Mouse (Mus musculus): ENCODE results near the gene Ndufa4l2. TPM values are rescaled to one million over a fixed set of nuclear protein-coding genes. Genes with fewer than 3 reads are reported as not detected.

Gene Ndufa4l2
- polyA plus RNA-seq, 2 experiments, result 2.1 to 5.8 TPM

- ATAC-seq (ENCODE audit: insufficient read depth) (no peak), DNase-seq (ENCODE audit: low read depth in 3 of 3, low spot score in 3 of 3) (no peak)
- TF ChIP-seq CTCF (IDR thresholded peaks at IDR 0.05; ENCODE audit: low read depth) (no peak), EP300 (IDR thresholded peaks at IDR 0.05; ENCODE audit: low read depth) (no peak)
- H3K4me2 ChIP-seq (ENCODE audit: low read depth), result no peak overlapping the region
- H3K27ac ChIP-seq, result no peak overlapping the region
- WGBS (ENCODE audit: insufficient replicate concordance), result 43% methylated on average over 6 of the region's 6 CpGs
- H3K9me3 ChIP-seq (ENCODE audit: control insufficient read depth, low read length), result no peaks in the 10 kb centered on the region
- no peaks in the 10 kb centered on the region for H3K4me1 ChIP-seq (replicated peaks; ENCODE audit: control insufficient read depth in 2 of 2, insufficient read depth in 2 of 2, low read length in 1 of 2)
- no peak overlapping the region for H3K4me3 ChIP-seq (ENCODE audit: insufficient read depth in 1 of 2, low read depth in 2 of 2, low read length in 2 of 2)
- H3K9ac ChIP-seq (replicated peaks), result no peak overlapping the region
- H3K36me3 ChIP-seq (replicated peaks; ENCODE audit: control insufficient read depth, insufficient read depth, low read depth), result no peaks in the 10 kb centered on the region
- no peaks in the 10 kb centered on the region for H3K27me3 ChIP-seq (ENCODE audit: control insufficient read depth, insufficient read depth, low read length)
Observed at GRCm38 (mm10) chr10:127542720-127543119, 28.0 kb downstream of the Ndufa4l2 start.

- Histone ChIP-seq H3K36me3 (replicated peaks; ENCODE audit: control insufficient read depth, insufficient read depth, low read depth) (no peaks in the 10 kb centered on the region), H3K27me3 (ENCODE audit: control insufficient read depth, insufficient read depth, low read length) (no peaks in the 10 kb centered on the region), H3K9ac (replicated peaks) (no peak overlapping the region), H3K4me1 (replicated peaks; ENCODE audit: control insufficient read depth in 2 of 2, insufficient read depth in 2 of 2, low read length in 1 of 2) (no peaks in the 10 kb centered on the region), H3K27ac (no peak overlapping the region), H3K4me2 (ENCODE audit: low read depth) (no peak overlapping the region), H3K9me3 (ENCODE audit: control insufficient read depth, low read length) (no peaks in the 10 kb centered on the region), H3K4me3 (ENCODE audit: insufficient read depth in 1 of 2, low read depth in 2 of 2, low read length in 2 of 2) (no peak overlapping the region)
- 67% methylated on average over 3 of the region's 3 CpGs for WGBS (ENCODE audit: insufficient replicate concordance)
- ATAC-seq (ENCODE audit: insufficient read depth) (no peak), DNase-seq (ENCODE audit: low read depth in 3 of 3, low spot score in 3 of 3) (no peak)
- TF ChIP-seq CTCF (IDR thresholded peaks at IDR 0.05; ENCODE audit: low read depth) (no peak), EP300 (IDR thresholded peaks at IDR 0.05; ENCODE audit: low read depth) (no peak)
Observed at GRCm38 (mm10) chr10:127543916-127544315, 29.1 kb downstream of the Ndufa4l2 start.

GRCm38 (mm10) chr10:127544375-127544774 is 29.6 kb downstream of the Ndufa4l2 start:
- TF ChIP-seq EP300 (IDR thresholded peaks at IDR 0.05; ENCODE audit: low read depth) (no peak), CTCF (IDR thresholded peaks at IDR 0.05; ENCODE audit: low read depth) (no peak)
- no peaks in the 10 kb centered on the region for H3K4me1 ChIP-seq (replicated peaks; ENCODE audit: control insufficient read depth in 2 of 2, insufficient read depth in 2 of 2, low read length in 1 of 2)
- no peak overlapping the region for H3K9ac ChIP-seq (replicated peaks)
- no peak overlapping the region for H3K27ac ChIP-seq
- 82% methylated on average over 20 of the region's 20 CpGs for whole genome bisulfite sequencing (ENCODE audit: insufficient replicate concordance)
- H3K4me2 ChIP-seq (ENCODE audit: low read depth), result no peak overlapping the region
- DNase-seq (ENCODE audit: low read depth in 3 of 3, low spot score in 3 of 3) (no peak), ATAC-seq (ENCODE audit: insufficient read depth) (no peak)
- no peaks in the 10 kb centered on the region for H3K27me3 ChIP-seq (ENCODE audit: control insufficient read depth, insufficient read depth, low read length)
- H3K4me3 ChIP-seq (ENCODE audit: insufficient read depth in 1 of 2, low read depth in 2 of 2, low read length in 2 of 2), result no peak overlapping the region
- no peaks in the 10 kb centered on the region for H3K36me3 ChIP-seq (replicated peaks; ENCODE audit: control insufficient read depth, insufficient read depth, low read depth)
- no peaks in the 10 kb centered on the region for H3K9me3 ChIP-seq (ENCODE audit: control insufficient read depth, low read length)

GRCm38 (mm10) chr10:127546505-127546904 is 31.7 kb downstream of the Ndufa4l2 start:
- H3K4me3 ChIP-seq (ENCODE audit: insufficient read depth in 1 of 2, low read depth in 2 of 2, low read length in 2 of 2), result no peak overlapping the region

GRCm38 (mm10) chr10:127548236-127548635 is 33.5 kb downstream of the Ndufa4l2 start:
- Histone ChIP-seq H3K27ac (no peak overlapping the region), H3K4me2 (ENCODE audit: low read depth) (no peak overlapping the region), H3K9ac (replicated peaks) (no peak overlapping the region), H3K27me3 (ENCODE audit: control insufficient read depth, insufficient read depth, low read length) (no peaks in the 10 kb centered on the region), H3K9me3 (ENCODE audit: control insufficient read depth, low read length) (no peaks in the 10 kb centered on the region), H3K36me3 (replicated peaks; ENCODE audit: control insufficient read depth, insufficient read depth, low read depth) (no peaks in the 10 kb centered on the region), H3K4me3 (ENCODE audit: insufficient read depth in 1 of 2, low read depth in 2 of 2, low read length in 2 of 2) (no peak overlapping the region), H3K4me1 (replicated peaks; ENCODE audit: control insufficient read depth in 2 of 2, insufficient read depth in 2 of 2, low read length in 1 of 2) (no peaks in the 10 kb centered on the region)
- no peak for DNase-seq (ENCODE audit: low read depth in 3 of 3, low spot score in 3 of 3)
- TF ChIP-seq CTCF (IDR thresholded peaks at IDR 0.05; ENCODE audit: low read depth) (no peak), EP300 (IDR thresholded peaks at IDR 0.05; ENCODE audit: low read depth) (no peak)
- 85% methylated on average over 15 of the region's 15 CpGs for WGBS (ENCODE audit: insufficient replicate concordance)
- no peak for ATAC-seq (ENCODE audit: insufficient read depth)

More at GRCm38 (mm10) chr10:127546505-127546904, 31.7 kb downstream of the Ndufa4l2 start:
- Histone ChIP-seq H3K36me3 (replicated peaks; ENCODE audit: control insufficient read depth, insufficient read depth, low read depth) (no peaks in the 10 kb centered on the region), H3K4me1 (replicated peaks; ENCODE audit: control insufficient read depth in 2 of 2, insufficient read depth in 2 of 2, low read length in 1 of 2) (no peaks in the 10 kb centered on the region), H3K4me2 (ENCODE audit: low read depth) (no peak overlapping the region), H3K27ac (no peak overlapping the region), H3K27me3 (ENCODE audit: control insufficient read depth, insufficient read depth, low read length) (no peaks in the 10 kb centered on the region), H3K9me3 (ENCODE audit: control insufficient read depth, low read length) (no peaks in the 10 kb centered on the region), H3K9ac (replicated peaks) (no peak overlapping the region)
- 75% methylated on average over 7 of the region's 7 CpGs for WGBS (ENCODE audit: insufficient replicate concordance)
- ATAC-seq (ENCODE audit: insufficient read depth) (no peak), DNase-seq (ENCODE audit: low read depth in 3 of 3, low spot score in 3 of 3) (no peak)
- TF ChIP-seq CTCF (IDR thresholded peaks at IDR 0.05; ENCODE audit: low read depth), result peak; percentile 37
- TF ChIP-seq EP300 (IDR thresholded peaks at IDR 0.05; ENCODE audit: low read depth), result no peak
